Mouse (Mus musculus): ENCODE measurements around the gene Lcmt2. TPM values are rescaled to one million over a fixed set of nuclear protein-coding genes. Genes with fewer than 3 reads are reported as not detected.

Gene Lcmt2
- 8.8 and 10.5 TPM in 2 replicates for polyA plus RNA-seq (2015; fragmentation: Nextera tagmentation; extraction: Ambion mirVana)

- Histone ChIP-seq H3K4me2 (peak within 1 kb of the TSS; percentile 95), H3K36me3 (replicated peaks) (peaks cover 33% of the 10 kb centered on the region; the same call in 1 of the 2 replicates), H3K4me1 (replicated peaks) (peaks cover 38% of the 10 kb centered on the region), H3K27me3 (no peaks in the 10 kb centered on the region), H3K27ac (replicated peaks) (peak within 1 kb of the TSS; percentile 94), H3K4me3 (replicated peaks) (peak within 1 kb of the TSS; percentile 89), H3K9me3 (replicated peaks) (no peaks in the 10 kb centered on the region), H3K9ac (peak within 1 kb of the TSS; percentile 82)
- under 1% methylated on average over 87 of the region's 87 CpGs for WGBS (ENCODE audit: insufficient replicate concordance)
- ATAC-seq (ENCODE audit: insufficient read depth), result peak; percentile 98
These were observed at the start of gene Lcmt2, which contains the start of gene Adal for GRCm38 (mm10) chr2:121140018-121140882. Gene Lcmt2 (minus strand): TSS chr2:121140653. Gene Adal (plus strand): TSS chr2:121140428.

DNA sequence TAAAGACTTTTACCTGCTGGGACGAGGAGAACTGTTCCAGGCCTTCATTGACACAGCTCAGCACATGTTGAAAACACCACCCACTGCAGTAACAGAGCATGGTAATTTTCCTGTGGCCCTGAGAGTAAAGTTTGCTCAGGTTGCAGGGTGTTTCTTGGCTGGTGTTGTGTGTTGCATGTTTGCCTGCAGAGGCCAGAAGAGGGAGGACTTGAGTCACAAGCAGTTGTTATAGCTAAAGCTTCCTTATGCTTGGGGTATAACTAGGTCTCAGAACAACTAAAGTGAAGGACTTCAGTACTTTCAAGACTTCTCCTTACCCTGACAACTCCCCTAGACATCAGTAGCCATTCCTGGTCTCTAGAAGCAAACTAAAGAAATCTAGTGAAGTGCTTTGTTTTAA lies 48.1 kb upstream of the Lcmt2 start:
- Histone ChIP-seq H3K27me3 (no peaks in the 10 kb centered on the region), H3K4me2 (no peak overlapping the region), H3K9ac (no peak overlapping the region), H3K4me3 (replicated peaks) (no peak overlapping the region), H3K4me1 (replicated peaks) (no peaks in the 10 kb centered on the region), H3K36me3 (replicated peaks) (peaks cover 87% of the 10 kb centered on the region), H3K9me3 (replicated peaks) (no peaks in the 10 kb centered on the region), H3K27ac (replicated peaks) (no peak overlapping the region)
- 63% methylated on average over 1 of the region's 1 CpGs for WGBS (ENCODE audit: insufficient replicate concordance)
- no peak for ATAC-seq (ENCODE audit: insufficient read depth)

DNA sequence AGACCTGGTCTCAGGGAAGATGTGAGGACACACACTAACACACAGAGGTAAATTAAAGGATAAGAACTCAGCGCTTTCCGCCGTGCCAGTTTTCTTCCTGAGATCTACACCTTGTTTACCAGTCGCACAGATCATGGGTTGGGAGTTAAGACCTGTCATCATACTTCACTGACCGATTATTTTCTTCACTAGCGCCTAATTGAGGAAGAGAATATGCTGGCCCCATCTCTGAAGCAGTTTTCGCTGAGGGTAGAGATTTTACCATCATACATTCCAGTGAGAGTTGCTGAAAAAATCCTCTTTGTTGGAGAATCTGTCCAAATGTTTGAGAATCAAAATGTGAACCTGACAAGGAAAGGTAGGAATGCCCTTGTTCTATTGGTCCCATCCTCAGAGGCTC lies 43.7 kb upstream of the Lcmt2 start:
- ATAC-seq (ENCODE audit: insufficient read depth), result no peak
- peaks cover 75% of the 10 kb centered on the region for H3K36me3 ChIP-seq (replicated peaks)
- 90% methylated on average over 7 of the region's 7 CpGs for WGBS (ENCODE audit: insufficient replicate concordance)

GRCm38 (mm10) chr2:121183431-121183830 lies 43.0 kb upstream of the Lcmt2 start:
- 82% methylated on average over 5 of the region's 5 CpGs for WGBS (ENCODE audit: insufficient replicate concordance)
- Histone ChIP-seq H3K27ac (replicated peaks) (no peak overlapping the region), H3K9ac (no peak overlapping the region), H3K4me2 (no peak overlapping the region), H3K27me3 (no peaks in the 10 kb centered on the region), H3K36me3 (replicated peaks) (peaks cover 76% of the 10 kb centered on the region), H3K4me1 (replicated peaks) (no peaks in the 10 kb centered on the region), H3K9me3 (replicated peaks) (no peaks in the 10 kb centered on the region), H3K4me3 (replicated peaks) (no peak overlapping the region)
- ATAC-seq (ENCODE audit: insufficient read depth), result no peak

More for the DNA sequence above, 43.7 kb upstream of the Lcmt2 start:
- Histone ChIP-seq H3K4me1 (replicated peaks) (no peaks in the 10 kb centered on the region), H3K27ac (replicated peaks) (no peak overlapping the region), H3K9me3 (replicated peaks) (no peaks in the 10 kb centered on the region), H3K9ac (no peak overlapping the region), H3K4me2 (no peak overlapping the region), H3K27me3 (no peaks in the 10 kb centered on the region), H3K4me3 (replicated peaks) (no peak overlapping the region)

DNA sequence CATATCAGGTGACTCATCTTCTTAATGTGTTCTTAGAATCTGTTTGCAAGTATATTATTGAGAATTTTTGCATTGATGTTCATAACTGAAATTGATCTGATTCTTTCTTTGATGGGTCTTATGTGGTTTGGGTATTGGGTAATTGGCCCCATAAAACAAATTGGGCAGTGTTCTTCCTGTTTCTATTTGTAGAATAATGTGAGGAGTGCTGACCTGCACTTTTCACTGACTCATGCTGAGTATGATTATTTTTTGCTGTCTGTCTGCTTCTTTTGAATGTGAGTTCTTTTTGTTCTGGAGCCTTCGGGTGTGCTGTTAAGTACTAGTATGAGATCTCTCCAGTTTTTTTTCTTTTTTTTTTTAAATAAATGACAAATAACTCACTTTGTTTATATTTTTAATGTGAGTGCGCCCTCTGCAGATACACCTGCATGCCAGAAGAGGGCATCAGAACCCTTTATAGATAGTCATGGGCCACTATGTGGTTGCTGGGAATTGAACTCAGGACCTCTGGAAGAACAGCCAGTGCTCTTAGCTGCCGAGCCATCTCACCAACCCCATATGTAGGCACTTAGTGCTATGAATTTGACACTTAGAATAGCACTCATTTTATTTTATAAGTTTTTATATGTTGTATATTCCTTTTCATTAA lies 38.5 kb upstream of the Lcmt2 start:
- H3K36me3 ChIP-seq (replicated peaks), result peaks cover 84% of the 10 kb centered on the region
- ATAC-seq (ENCODE audit: insufficient read depth), result no peak

DNA sequence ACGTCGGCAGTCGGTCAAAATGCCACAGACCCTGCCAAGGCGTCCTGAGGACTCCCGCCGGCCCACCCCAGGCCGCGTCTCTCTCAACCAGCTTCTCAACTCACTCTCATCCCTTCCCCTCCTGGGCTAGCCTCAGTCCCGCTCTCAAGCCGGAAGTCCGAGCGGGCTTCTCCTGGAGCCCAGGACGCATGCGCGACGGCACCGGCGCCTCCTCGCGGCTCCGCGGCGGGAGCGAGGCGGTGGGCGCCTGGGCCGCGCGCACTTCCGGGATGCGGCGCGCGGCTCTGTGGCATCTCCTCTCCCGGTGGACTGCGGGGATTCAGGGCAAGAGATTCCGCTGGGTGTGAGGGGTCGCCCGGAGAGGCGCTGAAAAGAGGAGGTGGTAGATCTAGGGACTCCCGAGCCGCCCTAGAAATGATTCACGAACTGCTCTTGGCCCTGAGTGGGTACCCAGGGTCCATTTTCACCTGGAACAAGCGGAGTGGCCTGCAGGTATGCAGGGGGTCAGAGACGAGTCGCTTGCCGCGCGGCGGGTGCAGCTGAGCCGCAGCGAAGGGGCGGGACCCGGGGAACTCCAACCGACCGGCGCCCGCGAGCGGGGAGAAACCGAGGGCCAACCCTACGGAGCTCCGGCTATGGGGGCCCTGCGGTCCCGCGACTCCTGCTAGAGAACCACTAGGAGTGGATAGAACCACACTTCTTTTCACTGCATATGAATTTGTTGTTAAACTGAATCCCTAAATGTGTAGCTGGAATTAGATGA lies 30.7 kb upstream of the Lcmt2 start, which contains the start of gene Zscan29:
TSS of gene Zscan29 (minus strand) at position 146 of the 763 bp plus-strand sequence.
- Histone ChIP-seq H3K27me3 (no peaks in the 10 kb centered on the region), H3K9me3 (replicated peaks) (no peaks in the 10 kb centered on the region), H3K4me2 (peak within 1 kb of the TSS; percentile 88), H3K4me1 (replicated peaks) (peaks cover 33% of the 10 kb centered on the region), H3K9ac (peak within 1 kb of the TSS; percentile 94), H3K36me3 (replicated peaks) (peaks cover 38% of the 10 kb centered on the region), H3K4me3 (replicated peaks) (peak within 1 kb of the TSS; percentile 98), H3K27ac (replicated peaks) (peak within 1 kb of the TSS; percentile 92)
- ATAC-seq (ENCODE audit: insufficient read depth), result peak; percentile 93
- under 1% methylated on average over 66 of the region's 66 CpGs for WGBS (ENCODE audit: insufficient replicate concordance)

More for the DNA sequence above, 38.5 kb upstream of the Lcmt2 start:
- H3K9me3 ChIP-seq (replicated peaks), result no peaks in the 10 kb centered on the region
- no peaks in the 10 kb centered on the region for H3K27me3 ChIP-seq
- H3K4me2 ChIP-seq, result no peak overlapping the region
- H3K4me3 ChIP-seq (replicated peaks), result no peak overlapping the region
- H3K27ac ChIP-seq (replicated peaks), result no peak overlapping the region
- H3K9ac ChIP-seq, result no peak overlapping the region
- H3K4me1 ChIP-seq (replicated peaks), result no peaks in the 10 kb centered on the region
- WGBS (ENCODE audit: insufficient replicate concordance), result 82% methylated on average over 3 of the region's 3 CpGs

DNA sequence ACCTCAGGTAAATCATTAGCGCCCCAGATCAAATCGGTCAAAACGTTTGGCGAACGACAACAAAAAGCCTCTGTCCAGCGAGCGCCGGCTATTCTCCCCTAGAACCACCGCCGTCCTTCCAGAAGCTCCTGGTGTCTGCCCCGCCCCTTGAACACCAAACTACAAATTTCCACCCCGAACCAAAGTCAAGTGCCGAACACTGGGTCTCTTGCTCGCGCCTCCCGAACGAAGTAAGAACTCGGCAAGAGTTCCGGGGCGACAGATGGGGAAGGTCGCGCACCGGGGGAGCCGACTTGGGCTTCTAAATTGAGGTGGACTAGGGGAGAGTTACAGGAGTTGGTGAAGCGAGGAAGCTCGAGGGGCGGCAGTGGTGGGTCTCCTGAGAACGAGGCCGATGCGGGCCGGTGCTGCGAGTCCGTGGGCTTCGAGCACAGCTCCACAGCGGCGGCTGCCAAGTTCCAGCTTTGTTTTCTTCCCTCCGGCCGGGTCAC lies 30.1 kb upstream of the Lcmt2 start, which contains the start of gene Tubgcp4:
TSS of gene Tubgcp4 (plus strand) at position 174 of the 491 bp plus-strand sequence.
- H3K4me1 ChIP-seq (replicated peaks), result peaks cover 33% of the 10 kb centered on the region
- H3K9me3 ChIP-seq (replicated peaks), result no peaks in the 10 kb centered on the region
- under 1% methylated on average over 38 of the region's 38 CpGs for WGBS (ENCODE audit: insufficient replicate concordance)
- peak within 1 kb of the TSS; percentile 88 for H3K4me2 ChIP-seq
- H3K4me3 ChIP-seq (replicated peaks), result peak within 1 kb of the TSS; percentile 98
- H3K27me3 ChIP-seq, result no peaks in the 10 kb centered on the region
- peak within 1 kb of the TSS; percentile 92 for H3K27ac ChIP-seq (replicated peaks)
- peak; percentile 36 for ATAC-seq (ENCODE audit: insufficient read depth)
- H3K9ac ChIP-seq, result peak within 1 kb of the TSS; percentile 94
- peaks cover 37% of the 10 kb centered on the region for H3K36me3 ChIP-seq (replicated peaks)

GRCm38 (mm10) chr2:121169902-121170301 lies 29.4 kb upstream of the Lcmt2 start:
- Histone ChIP-seq H3K4me2 (peak overlapping the region; percentile 88), H3K27me3 (no peaks in the 10 kb centered on the region), H3K27ac (replicated peaks) (peak overlapping the region; percentile 92), H3K9ac (peak overlapping the region; percentile 94), H3K4me3 (replicated peaks) (peak overlapping the region; percentile 98), H3K4me1 (replicated peaks) (peaks cover 33% of the 10 kb centered on the region), H3K9me3 (replicated peaks) (no peaks in the 10 kb centered on the region), H3K36me3 (replicated peaks) (peaks cover 33% of the 10 kb centered on the region)
- WGBS (ENCODE audit: insufficient replicate concordance), result 8% methylated on average over 9 of the region's 9 CpGs
- no peak for ATAC-seq (ENCODE audit: insufficient read depth)

- WGBS (ENCODE audit: insufficient replicate concordance), result 55% methylated on average over 4 of the region's 4 CpGs
- H3K9me3 ChIP-seq (replicated peaks), result no peaks in the 10 kb centered on the region
- peaks cover 33% of the 10 kb centered on the region for H3K4me1 ChIP-seq (replicated peaks)
- no peak for ATAC-seq (ENCODE audit: insufficient read depth)
- no peaks in the 10 kb centered on the region for H3K27me3 ChIP-seq
- H3K9ac ChIP-seq, result peak overlapping the region; percentile 94
- H3K4me2 ChIP-seq, result peak overlapping the region; percentile 88
- peak overlapping the region; percentile 98 for H3K4me3 ChIP-seq (replicated peaks)
- H3K27ac ChIP-seq (replicated peaks), result no peak overlapping the region
- H3K36me3 ChIP-seq (replicated peaks), result peaks cover 33% of the 10 kb centered on the region
These were observed 28.7 kb upstream of the Lcmt2 start for GRCm38 (mm10) chr2:121169173-121169572.

DNA sequence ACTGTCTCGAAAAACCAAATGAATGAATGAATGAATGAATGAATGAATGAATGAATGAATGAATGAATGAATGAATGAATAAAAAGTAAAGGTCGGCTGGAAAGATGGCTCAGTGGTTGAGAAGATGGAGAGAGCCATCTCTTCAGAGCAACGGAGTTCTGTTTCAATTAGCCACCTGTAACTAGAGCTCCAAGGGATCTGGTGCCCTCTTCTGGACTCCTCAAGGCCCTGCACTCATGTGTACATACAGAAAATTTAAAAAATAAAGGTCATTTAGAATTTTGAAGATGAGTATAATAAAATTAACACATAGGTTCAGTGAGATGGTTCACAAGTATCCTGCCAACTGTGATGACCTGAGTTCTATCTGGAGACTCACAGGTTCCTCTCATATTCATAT lies 12.6 kb upstream of the Lcmt2 start:
- Histone ChIP-seq H3K27me3 (no peaks in the 10 kb centered on the region), H3K4me2 (no peak overlapping the region), H3K4me3 (replicated peaks) (no peak overlapping the region), H3K4me1 (replicated peaks) (no peaks in the 10 kb centered on the region), H3K9ac (no peak overlapping the region), H3K9me3 (replicated peaks) (no peaks in the 10 kb centered on the region), H3K27ac (replicated peaks) (no peak overlapping the region), H3K36me3 (replicated peaks) (peaks cover 52% of the 10 kb centered on the region)
- no peak for ATAC-seq (ENCODE audit: insufficient read depth)
- WGBS (ENCODE audit: insufficient replicate concordance), result 73% methylated on average over 3 of the region's 3 CpGs

All from liver, embryonic 15.5 days (tissue).